Mouse (Mus musculus): Measurements from ENCODE around the gene Il2rb. TPM values are rescaled to one million over a fixed set of nuclear protein-coding genes. Genes with fewer than 3 reads are reported as not detected.

Il2rb gene
- total RNA-seq, 1 experiment: 0.62 TPM

- Histone ChIP-seq H3K9ac (ENCODE audit: insufficient read depth, low read depth, low read length, poor library complexity, severe bottlenecking) (no peak overlapping the region), H3K27ac (ENCODE audit: insufficient read depth, low read depth, low read length, poor library complexity, severe bottlenecking) (no peak overlapping the region)
Observed at GRCm38 (mm10) chr15:78470495-78471276, 24.4 kb downstream of the Il2rb start.

GRCm38 (mm10) chr15:78468379-78468937 lies 26.6 kb downstream of the Il2rb start, which contains the start of gene Tmprss6:
Tmprss6 (minus strand) TSS chr15:78468634.
- H3K4me3 ChIP-seq (ENCODE audit: insufficient read depth in 1 of 2, low read depth in 1 of 2, low read length in 2 of 2, poor library complexity in 1 of 2, severe bottlenecking in 1 of 2): no peak within 1 kb of the TSS
- H3K9ac ChIP-seq (ENCODE audit: insufficient read depth, low read depth, low read length, poor library complexity, severe bottlenecking): no peak within 1 kb of the TSS
- in situ Hi-C loops (cut with MboI; ENCODE audit: low sequenced_read_pairs in 2 of 2, unreplicated experiment in 2 of 2): no loop called here
- DNase-seq (ENCODE audit: low read depth, low spot score): no peak
- no peaks in the 10 kb centered on the region for H3K4me1 ChIP-seq (ENCODE audit: control insufficient read depth in 2 of 2, insufficient read depth in 2 of 2, low read length in 2 of 2, poor library complexity in 1 of 2)
- no peak for TF ChIP-seq CHD2 (IDR thresholded peaks at IDR 0.05; ENCODE audit: low read depth, low read length)
- no peak for TF ChIP-seq ZC3H11A (IDR thresholded peaks at IDR 0.05; ENCODE audit: borderline replicate concordance, low read depth, low read length)
- no peak for TF ChIP-seq MAFK (IDR thresholded peaks at IDR 0.05; ENCODE audit: insufficient read depth, low read depth, low read length)
- no peak for TF ChIP-seq HCFC1 (IDR thresholded peaks at IDR 0.05; ENCODE audit: borderline replicate concordance, insufficient read depth, low read length)
- TF ChIP-seq ZNF384 (IDR thresholded peaks at IDR 0.05; ENCODE audit: low read depth, low read length): no peak
- H3K27ac ChIP-seq (ENCODE audit: insufficient read depth, low read depth, low read length, poor library complexity, severe bottlenecking): no peak within 1 kb of the TSS
- H3K36me3 ChIP-seq (ENCODE audit: control insufficient read depth, insufficient read depth, low read length, poor library complexity, severe bottlenecking): no peaks in the 10 kb centered on the region
- H3K9me3 ChIP-seq (ENCODE audit: control insufficient read depth, insufficient read depth, low read depth, low read length): no peaks in the 10 kb centered on the region

More at GRCm38 (mm10) chr15:78470495-78471276, 24.4 kb downstream of the Il2rb start:
- in situ Hi-C loops (cut with MboI; ENCODE audit: low sequenced_read_pairs in 2 of 2, unreplicated experiment in 2 of 2): no loop called here
- Histone ChIP-seq H3K9me3 (ENCODE audit: control insufficient read depth, insufficient read depth, low read depth, low read length) (no peaks in the 10 kb centered on the region), H3K4me3 (ENCODE audit: insufficient read depth in 1 of 2, low read depth in 1 of 2, low read length in 2 of 2, poor library complexity in 1 of 2, severe bottlenecking in 1 of 2) (no peak overlapping the region), H3K36me3 (ENCODE audit: control insufficient read depth, insufficient read depth, low read length, poor library complexity, severe bottlenecking) (no peaks in the 10 kb centered on the region), H3K4me1 (ENCODE audit: control insufficient read depth in 2 of 2, insufficient read depth in 2 of 2, low read length in 2 of 2, poor library complexity in 1 of 2) (no peaks in the 10 kb centered on the region)
- TF ChIP-seq ZC3H11A (IDR thresholded peaks at IDR 0.05; ENCODE audit: borderline replicate concordance, low read depth, low read length): no peak
- no peak for TF ChIP-seq MAFK (IDR thresholded peaks at IDR 0.05; ENCODE audit: insufficient read depth, low read depth, low read length)
- no peak for TF ChIP-seq HCFC1 (IDR thresholded peaks at IDR 0.05; ENCODE audit: borderline replicate concordance, insufficient read depth, low read length)
- TF ChIP-seq CHD2 (IDR thresholded peaks at IDR 0.05; ENCODE audit: low read depth, low read length): no peak
- TF ChIP-seq ZNF384 (IDR thresholded peaks at IDR 0.05; ENCODE audit: low read depth, low read length): no peak
- no peak for DNase-seq (ENCODE audit: low read depth, low spot score)

- in situ Hi-C loops (cut with MboI; ENCODE audit: low sequenced_read_pairs in 2 of 2, unreplicated experiment in 2 of 2): no loop called here
- Histone ChIP-seq H3K4me1 (ENCODE audit: control insufficient read depth in 2 of 2, insufficient read depth in 2 of 2, low read length in 2 of 2, poor library complexity in 1 of 2) (no peaks in the 10 kb centered on the region), H3K9ac (ENCODE audit: insufficient read depth, low read depth, low read length, poor library complexity, severe bottlenecking) (no peak overlapping the region), H3K36me3 (ENCODE audit: control insufficient read depth, insufficient read depth, low read length, poor library complexity, severe bottlenecking) (no peaks in the 10 kb centered on the region), H3K27ac (ENCODE audit: insufficient read depth, low read depth, low read length, poor library complexity, severe bottlenecking) (no peak overlapping the region), H3K4me3 (ENCODE audit: insufficient read depth in 1 of 2, low read depth in 1 of 2, low read length in 2 of 2, poor library complexity in 1 of 2, severe bottlenecking in 1 of 2) (no peak overlapping the region), H3K9me3 (ENCODE audit: control insufficient read depth, insufficient read depth, low read depth, low read length) (no peaks in the 10 kb centered on the region)
- DNase-seq (ENCODE audit: low read depth, low spot score): no peak
- no peak for TF ChIP-seq MAFK (IDR thresholded peaks at IDR 0.05; ENCODE audit: insufficient read depth, low read depth, low read length)
- TF ChIP-seq ZNF384 (IDR thresholded peaks at IDR 0.05; ENCODE audit: low read depth, low read length): no peak
- no peak for TF ChIP-seq CHD2 (IDR thresholded peaks at IDR 0.05; ENCODE audit: low read depth, low read length)
- no peak for TF ChIP-seq ZC3H11A (IDR thresholded peaks at IDR 0.05; ENCODE audit: borderline replicate concordance, low read depth, low read length)
- no peak for TF ChIP-seq HCFC1 (IDR thresholded peaks at IDR 0.05; ENCODE audit: borderline replicate concordance, insufficient read depth, low read length)
Observed at GRCm38 (mm10) chr15:78467570-78467969, 27.5 kb downstream of the Il2rb start.

GRCm38 (mm10) chr15:78466809-78467208 lies 28.3 kb downstream of the Il2rb start:
- Histone ChIP-seq H3K9me3 (ENCODE audit: control insufficient read depth, insufficient read depth, low read depth, low read length) (no peaks in the 10 kb centered on the region), H3K4me3 (ENCODE audit: insufficient read depth in 1 of 2, low read depth in 1 of 2, low read length in 2 of 2, poor library complexity in 1 of 2, severe bottlenecking in 1 of 2) (no peak overlapping the region), H3K9ac (ENCODE audit: insufficient read depth, low read depth, low read length, poor library complexity, severe bottlenecking) (no peak overlapping the region), H3K27ac (ENCODE audit: insufficient read depth, low read depth, low read length, poor library complexity, severe bottlenecking) (no peak overlapping the region), H3K36me3 (ENCODE audit: control insufficient read depth, insufficient read depth, low read length, poor library complexity, severe bottlenecking) (no peaks in the 10 kb centered on the region), H3K4me1 (ENCODE audit: control insufficient read depth in 2 of 2, insufficient read depth in 2 of 2, low read length in 2 of 2, poor library complexity in 1 of 2) (no peaks in the 10 kb centered on the region)
- in situ Hi-C loops (cut with MboI; ENCODE audit: low sequenced_read_pairs in 2 of 2, unreplicated experiment in 2 of 2): no loop called here
- TF ChIP-seq ZC3H11A (IDR thresholded peaks at IDR 0.05; ENCODE audit: borderline replicate concordance, low read depth, low read length) (no peak), MAFK (IDR thresholded peaks at IDR 0.05; ENCODE audit: insufficient read depth, low read depth, low read length) (no peak), HCFC1 (IDR thresholded peaks at IDR 0.05; ENCODE audit: borderline replicate concordance, insufficient read depth, low read length) (no peak), CHD2 (IDR thresholded peaks at IDR 0.05; ENCODE audit: low read depth, low read length) (no peak)
- no peak for DNase-seq (ENCODE audit: low read depth, low spot score)

All from ES-E14 (cell line).